Mouse (Mus musculus): ENCODE results near the gene Cd7.
"Not testable (repeated sequence)": the region's sequence is repeated elsewhere in the genome, so short reads cannot be mapped to it uniquely, and the experiment has no call there.

Cd7 gene

DNA sequence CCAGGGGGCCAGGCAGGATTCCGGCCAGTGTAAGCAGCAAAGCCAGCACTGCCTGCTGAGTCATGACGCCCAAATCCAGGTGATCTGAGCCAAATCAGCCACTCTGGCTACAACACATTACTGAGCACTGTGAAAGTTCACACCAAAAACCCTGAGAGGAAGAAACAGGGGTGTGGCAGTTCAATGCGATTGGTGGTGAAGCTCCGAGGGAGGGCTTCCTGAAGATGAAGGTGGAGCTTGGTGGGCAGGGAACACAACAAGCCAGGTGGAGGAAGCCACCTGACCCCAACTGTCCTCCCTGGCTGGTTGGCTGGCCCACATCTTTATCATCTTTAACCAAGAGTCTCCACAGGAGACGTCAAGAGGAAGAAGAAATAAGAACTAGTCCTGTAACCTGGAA is at the start of gene Cd7:
Gene Cd7, minus strand, starts transcription at position 117 of the 400 bp plus-strand sequence.
- peak; percentile 70 for DNase-seq (ENCODE audit: low read depth)

DNA sequence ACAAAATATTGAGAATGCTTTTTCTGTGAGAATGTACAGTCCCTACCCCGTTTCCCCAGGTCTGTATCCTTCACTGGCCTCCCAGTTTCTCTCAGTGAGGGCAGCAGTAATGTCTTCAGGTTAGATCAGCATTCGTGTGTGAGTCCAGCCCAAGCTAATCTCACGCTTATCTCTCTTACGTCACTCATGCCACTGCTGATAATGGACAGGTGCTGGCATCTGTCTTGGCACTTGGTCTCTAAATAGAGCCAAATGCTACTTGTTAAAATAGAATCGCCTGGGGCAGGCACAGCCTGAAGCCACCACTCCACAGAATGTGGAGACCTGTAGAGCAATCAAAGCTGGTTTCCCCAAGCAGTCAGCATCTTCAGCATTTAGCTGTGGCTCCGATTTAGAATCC is 49.8 kb upstream of the Cd7 start:
- DNase-seq (ENCODE audit: low read depth): no peak

DNA sequence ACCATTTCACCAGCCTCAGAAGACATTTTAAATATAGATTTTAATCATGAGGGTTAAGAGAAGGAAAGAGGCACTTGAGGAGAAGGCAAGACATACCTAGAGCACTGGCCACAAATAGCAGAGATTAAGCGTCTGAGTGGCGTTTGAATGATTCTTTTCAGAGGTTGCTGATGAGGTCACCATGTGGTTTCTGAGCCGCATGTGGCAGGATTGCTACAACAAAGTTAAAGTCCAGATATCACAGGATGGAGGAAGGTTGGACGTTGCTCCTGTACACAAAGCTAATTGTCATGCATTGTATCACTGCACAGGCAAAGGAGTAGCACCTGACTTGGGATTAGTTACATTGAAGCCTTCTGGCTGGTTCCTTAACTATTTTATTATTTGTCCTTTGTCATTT is 47.1 kb upstream of the Cd7 start:
- no peak for DNase-seq (ENCODE audit: low read depth)

DNA sequence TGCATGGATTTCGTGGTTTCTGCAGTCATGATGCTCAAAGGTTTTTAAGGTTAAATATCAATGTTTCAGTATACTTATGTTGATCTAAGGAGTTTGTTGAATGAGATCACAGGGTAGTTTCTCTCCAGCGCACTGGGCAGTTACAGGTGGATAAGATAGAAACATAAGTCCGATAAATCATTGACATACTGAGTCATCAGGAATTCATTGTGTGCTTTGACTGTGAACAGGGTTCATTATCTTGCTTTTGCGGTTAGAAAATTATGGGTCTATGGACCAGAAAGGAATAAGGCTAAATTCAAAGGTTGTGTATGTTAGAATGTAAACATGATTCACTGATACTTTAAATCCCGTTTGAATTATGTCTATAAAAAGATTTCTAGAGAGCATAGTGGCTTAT is 46.0 kb upstream of the Cd7 start:
- DNase-seq (ENCODE audit: low read depth): no peak

DNA sequence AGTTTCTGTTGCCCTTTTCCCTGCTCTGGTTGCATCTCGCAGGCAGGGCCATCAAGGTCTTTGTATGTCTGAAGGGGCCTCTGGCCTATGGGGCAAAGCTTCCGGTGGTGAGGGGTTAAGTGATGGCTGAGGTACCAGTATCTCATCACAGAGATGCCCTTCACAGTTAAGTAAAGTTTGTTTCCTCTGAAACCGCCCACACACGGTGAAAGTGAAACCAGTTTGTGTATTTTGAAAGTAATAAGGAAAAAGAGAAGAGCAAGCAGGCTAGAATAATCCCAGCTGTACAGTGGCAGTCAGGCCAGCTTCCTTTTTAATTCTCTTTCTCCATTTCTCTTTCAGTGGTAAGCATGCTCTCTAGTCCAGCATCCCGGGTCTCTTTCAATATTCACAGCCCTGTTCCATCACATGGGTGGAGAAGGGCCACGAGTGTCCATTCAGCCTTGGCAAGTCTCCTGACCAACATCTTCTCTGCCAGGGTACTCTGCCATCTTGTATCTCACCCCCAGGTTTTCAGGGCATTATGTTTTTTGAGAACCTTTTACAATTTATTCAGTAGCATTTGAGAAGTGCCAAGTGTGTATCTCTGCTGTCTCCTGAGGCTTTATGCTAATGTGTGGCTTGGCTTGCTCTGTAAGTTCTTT is 43.8 kb upstream of the Cd7 start:
- DNase-seq (ENCODE audit: low read depth): peak; percentile 78

DNA sequence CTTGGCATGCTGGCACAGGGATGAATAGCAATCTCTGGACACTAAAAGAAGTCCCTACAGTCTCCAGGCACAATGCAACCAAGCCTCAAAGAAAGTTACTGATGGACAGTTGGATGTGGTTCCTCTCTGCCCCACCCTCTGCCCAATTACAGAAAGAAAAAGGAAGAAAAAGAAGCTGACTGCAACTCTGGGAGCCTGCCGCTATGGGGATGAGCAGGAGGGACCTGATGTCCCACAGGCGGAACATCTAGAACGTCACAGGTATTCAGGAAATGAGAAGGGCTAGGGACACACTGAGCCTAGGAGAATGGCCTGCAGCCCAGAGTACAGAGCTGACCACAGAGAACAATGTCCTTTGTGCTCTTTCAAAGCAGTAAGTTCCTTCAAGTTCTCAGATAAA is 43.0 kb upstream of the Cd7 start:
- DNase-seq (ENCODE audit: low read depth): no peak

DNA sequence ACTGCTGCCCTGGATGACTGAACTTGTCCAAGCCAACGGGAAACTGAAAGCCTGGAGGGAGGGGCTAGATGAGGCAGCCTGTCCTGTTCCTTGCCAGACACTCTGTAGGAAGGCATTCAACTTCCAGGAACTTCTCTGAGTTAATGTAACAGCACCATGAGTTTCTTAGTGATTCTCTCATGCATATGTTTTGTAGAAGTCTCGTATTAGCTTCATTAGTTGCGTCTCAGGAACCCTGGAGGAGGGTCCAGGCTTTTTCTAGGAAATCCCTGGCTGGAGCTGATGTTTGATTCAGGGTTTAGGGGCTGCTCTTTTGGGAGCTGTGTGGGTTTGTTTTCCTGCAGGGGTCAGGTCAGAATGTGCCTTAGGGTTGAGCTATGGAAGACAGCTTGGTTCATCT is 41.9 kb upstream of the Cd7 start, which contains the start of gene Sectm1a:
Gene Sectm1a, minus strand, starts transcription at position 101 of the 400 bp plus-strand sequence.
- DNase-seq (ENCODE audit: low read depth): no peak

DNA sequence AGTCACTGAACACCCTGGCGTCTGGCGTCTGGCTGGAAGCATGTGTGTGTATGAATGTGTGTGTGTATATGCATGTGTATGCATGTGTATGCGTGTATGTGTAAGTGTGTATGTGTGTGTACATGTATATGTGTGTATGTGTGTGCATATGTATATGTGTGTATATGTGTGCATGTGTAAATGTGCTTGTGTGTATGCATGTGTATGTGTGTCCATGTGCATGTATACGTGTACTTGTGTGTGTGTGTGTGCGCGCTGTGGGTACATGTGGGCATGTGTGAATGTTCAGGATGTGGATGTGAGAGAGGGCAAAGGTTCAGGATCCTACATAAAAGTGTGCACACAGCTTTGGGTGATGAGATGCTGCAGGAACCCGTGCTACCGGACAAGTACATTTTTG is 41.1 kb upstream of the Cd7 start:
- DNase-seq (ENCODE audit: low read depth): no peak

DNA sequence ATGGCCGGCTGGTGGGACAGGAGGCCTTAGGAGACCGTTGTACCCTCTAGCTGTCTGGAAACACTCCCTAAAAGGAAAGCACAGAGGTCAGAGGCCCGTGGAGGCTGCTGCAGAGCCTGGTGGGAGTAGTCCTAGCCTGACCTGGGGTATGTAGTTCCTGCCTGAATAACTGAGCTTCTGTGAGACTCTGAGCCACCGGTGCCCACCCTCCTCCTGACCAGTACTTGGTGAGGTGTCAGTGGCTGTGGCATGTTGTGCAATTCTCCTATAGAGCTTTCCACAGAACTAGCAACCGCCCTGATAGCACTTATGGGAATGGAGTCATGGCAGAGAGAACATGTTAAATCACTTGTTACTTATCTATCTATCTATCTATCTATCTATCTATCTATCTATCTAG is 36.4 kb upstream of the Cd7 start:
- DNase-seq (ENCODE audit: low read depth): no peak

DNA sequence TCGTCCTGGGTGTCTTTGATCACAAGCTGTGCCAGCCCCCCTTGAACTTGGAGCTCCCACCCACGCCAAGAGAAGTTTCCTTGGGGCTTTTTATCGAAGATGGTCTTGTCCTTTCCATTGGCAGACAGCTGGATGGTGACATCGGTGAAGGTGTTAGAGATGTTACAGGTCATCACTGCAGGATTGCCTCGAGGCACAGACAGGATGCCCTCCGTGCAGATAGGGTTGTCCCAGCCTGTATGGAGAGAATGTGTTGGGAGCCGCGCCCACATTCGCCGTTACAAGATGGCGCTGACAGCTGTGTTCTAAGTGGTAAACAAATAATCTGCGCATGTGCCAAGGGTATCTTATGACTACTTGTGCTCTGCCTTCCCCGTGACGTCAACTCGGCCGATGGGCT is 30.4 kb upstream of the Cd7 start:
- DNase-seq (ENCODE audit: low read depth): not testable (repeated sequence)

DNA sequence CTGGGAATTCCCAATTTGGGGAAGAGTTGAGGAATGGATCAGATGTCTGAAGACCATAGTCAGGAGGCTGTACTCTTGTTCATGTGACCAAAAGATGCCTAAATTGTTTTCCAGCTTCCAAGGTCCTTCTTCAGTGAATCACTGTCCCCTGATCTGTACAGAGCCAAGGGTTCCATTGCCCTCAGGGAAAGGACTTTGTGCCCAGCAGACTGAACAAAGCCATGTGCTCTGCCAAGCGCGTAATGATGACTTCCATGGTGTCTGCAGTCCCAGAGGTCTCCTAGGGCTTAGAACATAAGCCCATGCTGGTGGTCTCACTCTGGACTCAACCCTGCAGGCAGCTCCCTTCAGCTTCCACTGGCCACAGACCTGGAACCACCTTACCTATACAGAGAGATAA is 28.7 kb upstream of the Cd7 start:
- DNase-seq (ENCODE audit: low read depth): no peak

DNA sequence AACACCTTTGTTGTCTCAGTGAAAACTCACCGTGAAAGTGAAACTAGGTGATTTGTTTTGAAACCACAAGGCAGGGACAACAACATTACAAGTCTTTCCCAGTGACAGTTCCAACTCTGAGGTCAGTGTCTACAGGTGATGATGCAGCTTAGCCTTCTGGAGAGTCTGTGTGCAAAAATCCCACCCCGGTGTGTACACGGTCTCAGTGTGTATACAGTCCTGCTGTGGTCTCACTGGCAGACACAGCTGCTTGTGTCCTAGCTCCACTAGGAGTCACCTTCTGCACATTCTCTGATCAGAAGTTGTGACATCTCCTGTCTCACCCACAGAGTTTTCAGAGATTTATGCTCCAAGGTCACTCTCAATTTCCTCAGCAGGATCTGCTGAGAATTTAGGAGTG is 25.0 kb upstream of the Cd7 start:
- peak; percentile 37 for DNase-seq (ENCODE audit: low read depth)

DNA sequence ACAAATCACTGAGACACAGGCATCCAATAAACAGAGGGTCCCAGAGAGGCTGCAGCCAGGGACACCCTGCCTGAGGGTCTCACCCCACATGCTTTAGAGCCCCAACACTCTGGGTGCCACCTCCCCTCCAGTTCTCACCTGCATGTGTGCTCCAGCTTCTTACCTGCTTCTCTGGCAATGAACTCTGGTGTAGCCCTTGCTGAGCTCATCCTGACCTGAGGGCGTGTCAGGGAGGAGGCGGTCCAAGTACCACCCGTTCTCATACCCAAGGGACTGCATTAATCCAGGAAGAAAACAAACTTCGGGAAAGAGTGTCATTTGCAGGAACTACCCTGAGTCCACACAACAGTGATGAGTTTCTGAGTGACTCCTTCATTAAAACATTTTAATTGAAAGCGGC is 24.2 kb upstream of the Cd7 start, which contains the start of gene Sectm1b:
Gene Sectm1b, minus strand, starts transcription at position 191 of the 400 bp plus-strand sequence.
- no peak for DNase-seq (ENCODE audit: low read depth)

DNA sequence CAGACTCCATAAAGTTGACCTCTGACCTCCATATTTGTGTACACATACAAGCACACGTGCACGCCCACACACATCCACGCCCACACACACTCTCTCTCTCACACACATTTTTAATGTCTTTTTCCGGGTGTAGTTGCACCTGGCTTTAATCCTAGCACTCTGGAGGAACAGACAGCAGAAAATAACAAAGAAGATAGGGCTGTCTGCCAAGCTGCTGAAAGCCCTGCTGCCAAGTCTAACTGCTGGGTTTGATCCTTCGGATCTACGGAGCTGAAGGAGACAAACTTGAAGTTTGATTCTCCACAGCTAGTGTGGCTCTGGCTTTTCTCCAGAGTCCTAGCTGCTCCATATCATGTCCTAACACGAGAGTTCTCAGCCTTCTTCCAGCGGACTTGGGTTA is 22.4 kb upstream of the Cd7 start:
- no peak for DNase-seq (ENCODE audit: low read depth)

DNA sequence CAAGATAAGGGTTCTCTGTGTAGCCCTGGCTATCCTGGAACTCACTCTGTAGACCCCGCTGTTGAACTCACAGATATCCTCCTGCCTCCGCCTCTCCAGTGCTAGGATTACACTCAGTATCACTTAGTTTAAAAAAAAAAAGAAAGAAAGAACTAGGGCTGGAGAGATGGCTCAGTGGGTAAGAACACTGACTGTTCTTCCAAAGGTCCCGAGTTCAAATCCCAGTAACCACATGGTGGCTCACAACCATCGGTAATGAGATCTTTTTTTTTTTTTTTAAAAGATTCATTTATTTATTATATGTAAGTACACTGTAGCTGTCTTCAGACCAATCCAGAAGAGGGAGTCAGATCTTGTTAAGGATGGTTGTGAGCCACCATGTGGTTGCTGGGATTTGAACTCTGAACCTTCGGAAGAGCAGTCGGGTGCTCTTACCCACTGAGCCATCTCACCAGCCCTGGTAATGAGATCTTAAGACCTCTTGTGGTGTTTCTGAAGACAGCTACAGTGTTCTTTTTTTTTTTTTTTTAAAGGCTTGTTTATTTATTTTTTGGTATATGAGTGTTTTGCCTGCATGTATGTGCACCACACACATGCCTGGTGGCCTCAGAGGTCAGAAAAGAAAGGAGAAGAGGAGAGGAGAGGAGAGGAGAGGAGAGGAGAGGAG is 21.3 kb upstream of the Cd7 start:
- not testable (repeated sequence) for DNase-seq (ENCODE audit: low read depth)

DNA sequence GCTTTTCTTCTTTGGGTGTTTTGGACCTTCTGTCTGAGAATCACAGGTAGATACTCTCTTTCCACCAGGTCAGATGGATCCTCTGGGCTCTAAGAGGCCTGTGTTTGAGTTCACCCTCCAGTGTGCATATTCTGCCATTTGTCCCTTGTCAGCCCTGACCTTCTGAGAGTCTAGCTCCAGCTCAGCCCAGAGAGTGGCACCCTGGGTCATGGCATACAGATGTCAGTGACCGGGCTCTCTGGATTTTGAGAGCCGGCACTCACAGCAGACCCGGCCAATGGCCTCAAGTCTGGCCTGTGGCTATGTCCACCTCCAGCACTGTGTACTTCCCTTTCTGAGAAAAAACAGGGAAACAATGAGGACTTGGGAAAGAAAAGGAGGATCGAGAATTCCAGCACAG is 20.3 kb upstream of the Cd7 start:
- no peak for DNase-seq (ENCODE audit: low read depth)

DNA sequence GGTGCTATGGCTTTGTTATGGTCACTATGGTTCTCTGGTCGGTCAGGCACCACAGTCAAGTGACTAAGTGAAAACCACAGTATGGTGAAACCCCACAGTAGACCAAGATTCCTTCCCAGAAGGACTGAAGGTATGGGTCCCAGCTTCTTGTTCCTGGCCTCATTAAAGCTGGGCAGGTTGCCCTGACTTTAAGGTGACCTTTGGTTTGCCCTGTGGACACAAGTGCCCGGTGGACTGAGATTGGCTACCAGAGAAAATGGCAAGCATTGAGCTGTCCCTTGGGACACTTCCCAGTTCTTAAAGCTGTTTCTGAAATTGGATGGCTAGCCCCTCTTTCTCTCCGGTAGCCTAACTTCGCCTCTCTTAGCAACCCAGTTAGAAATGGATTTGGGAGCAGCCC is 19.7 kb upstream of the Cd7 start:
- DNase-seq (ENCODE audit: low read depth): no peak

DNA sequence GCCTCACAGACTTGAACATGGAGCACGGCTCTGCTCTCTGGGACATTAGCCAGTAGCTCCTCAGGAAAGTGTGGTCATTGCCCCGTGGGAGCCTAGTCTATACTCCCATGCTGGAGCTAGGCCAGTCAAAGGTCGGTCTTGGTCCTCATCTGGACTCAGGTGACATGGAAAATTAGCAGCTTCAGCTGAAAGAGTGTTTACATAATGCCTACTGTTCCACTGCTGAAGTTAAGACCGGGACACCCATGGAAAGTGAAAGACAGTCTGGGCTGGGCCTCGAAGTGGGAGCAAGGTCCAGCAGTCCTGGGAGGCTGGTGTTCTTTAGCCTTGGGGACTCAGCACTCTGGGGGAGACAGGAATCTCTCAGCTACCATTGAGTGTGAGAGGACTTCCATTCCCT is 18.9 kb upstream of the Cd7 start:
- DNase-seq (ENCODE audit: low read depth): no peak

DNA sequence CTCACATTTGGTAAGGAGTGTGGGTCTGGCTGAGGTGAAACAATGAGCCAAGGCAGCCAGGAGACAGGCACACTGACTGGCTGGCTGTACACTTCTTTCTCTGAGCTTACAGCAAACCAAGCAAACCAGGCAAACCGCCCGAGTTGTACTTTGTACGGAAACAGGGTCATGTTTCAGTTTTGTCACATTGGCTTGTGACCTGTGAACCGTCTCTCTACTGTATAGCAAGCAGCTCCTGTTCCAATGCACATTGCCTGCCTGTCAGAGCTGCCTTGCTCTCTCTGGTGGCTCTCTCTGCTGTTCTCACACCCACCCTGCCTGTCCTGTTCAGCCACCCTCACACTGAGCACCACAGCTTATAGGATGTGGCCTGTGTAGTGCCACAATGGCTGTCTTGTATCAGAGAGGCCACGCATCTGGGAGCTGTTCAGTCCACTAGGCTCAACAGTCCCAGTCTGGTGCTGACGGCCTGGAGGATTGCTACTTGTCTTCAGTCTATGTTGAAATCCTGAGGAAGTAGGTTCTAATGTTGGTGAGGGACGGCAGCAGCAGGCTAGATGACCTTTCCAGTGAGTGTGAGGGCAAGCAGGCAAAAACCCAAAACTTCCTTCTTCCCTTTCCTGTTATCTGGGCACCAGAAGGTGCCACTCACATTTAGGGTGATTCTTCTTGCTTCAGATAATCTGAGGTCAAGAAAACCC is 17.5 kb upstream of the Cd7 start:
- no peak for DNase-seq (ENCODE audit: low read depth)

DNA sequence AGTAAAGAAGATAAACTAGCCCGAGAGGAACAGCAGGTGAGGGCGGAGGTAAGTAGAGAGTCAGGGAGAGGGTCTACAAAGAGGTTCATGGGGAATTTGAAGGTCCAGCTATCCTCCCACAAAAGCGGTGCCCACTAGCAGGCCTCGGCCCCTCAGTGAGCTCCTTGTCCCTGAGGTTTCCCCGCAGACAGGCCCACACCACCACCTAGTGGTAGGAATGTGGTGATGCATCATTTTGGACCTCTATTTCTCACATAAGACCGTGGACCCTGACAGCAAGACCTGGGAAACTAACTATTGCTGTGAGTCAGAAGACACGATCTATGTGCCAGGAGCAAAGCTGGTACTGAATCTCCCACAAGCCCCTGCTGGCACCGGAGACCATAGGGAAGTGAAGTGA is 14.3 kb upstream of the Cd7 start:
- DNase-seq (ENCODE audit: low read depth): peak; percentile 84

DNA sequence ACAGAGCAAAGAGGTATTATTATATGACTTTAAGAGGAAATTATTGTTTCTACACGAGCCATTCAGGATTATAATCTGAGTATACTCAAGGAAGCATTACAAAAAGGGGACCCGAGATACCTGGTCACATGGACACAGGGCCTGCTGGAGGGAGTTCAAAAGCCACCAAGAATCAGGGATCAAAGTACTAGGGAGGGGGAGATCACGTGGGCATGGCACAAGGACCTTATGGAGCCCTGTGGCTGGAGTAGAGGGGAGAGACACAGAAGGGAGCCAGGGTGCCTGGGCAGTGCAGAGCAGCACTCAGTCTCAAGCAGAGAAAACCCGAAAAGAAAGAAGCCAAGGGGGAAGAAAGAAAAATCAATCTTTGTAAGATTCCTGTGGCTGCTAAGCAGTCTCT is 13.2 kb upstream of the Cd7 start:
- DNase-seq (ENCODE audit: low read depth): no peak

DNA sequence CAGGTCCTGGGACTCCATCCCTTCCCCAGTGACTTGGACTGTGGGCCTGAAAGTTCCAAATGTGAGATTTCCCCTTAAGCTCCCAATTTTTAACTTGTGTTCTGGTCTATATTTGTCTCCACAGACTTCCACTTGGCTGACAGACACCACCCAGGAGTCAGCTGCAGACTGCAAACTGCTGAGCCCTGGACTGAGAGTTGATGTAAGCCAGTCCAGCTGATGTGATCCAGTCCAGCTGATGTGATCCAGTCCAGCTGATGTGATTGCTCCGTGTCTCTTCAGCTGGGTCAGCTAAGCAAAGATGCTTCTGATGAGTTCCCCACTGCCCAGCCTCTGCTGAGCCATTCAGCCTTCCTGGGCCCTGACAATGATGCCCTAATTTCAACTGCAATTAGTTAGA is 12.6 kb upstream of the Cd7 start:
- no peak for DNase-seq (ENCODE audit: low read depth)

DNA sequence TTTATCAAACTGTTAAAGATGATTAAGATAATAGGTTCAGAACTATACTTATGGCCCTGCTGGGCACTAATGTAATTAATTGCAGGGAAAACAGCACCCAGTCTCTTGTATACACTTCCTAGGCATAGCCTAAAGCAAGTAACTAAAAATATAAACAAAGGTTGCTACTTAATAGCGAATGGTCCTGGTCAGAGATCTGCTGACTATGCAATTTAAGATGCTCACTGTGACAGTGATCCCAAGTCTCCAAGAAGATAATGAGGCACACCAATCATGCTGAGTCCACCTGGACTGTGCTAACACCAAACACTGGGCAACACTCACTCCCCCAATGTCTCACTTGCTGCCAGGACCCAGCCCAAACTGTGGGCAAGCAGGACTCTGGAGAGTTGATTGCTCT is 10.6 kb upstream of the Cd7 start:
- no peak for DNase-seq (ENCODE audit: low read depth)
